Mouse (Mus musculus): ENCODE data around the gene Ugt1a2. TPM values are rescaled to one million over a fixed set of nuclear protein-coding genes. Genes with fewer than 3 reads are reported as not detected.
"Not testable (repeated sequence)": the region's sequence is repeated elsewhere in the genome, so short reads cannot be mapped to it uniquely, and the experiment has no call there.

Ugt1a2 gene
- polyA plus RNA-seq, 1 experiment from 2014 or later, result 0.43 TPM

DNA sequence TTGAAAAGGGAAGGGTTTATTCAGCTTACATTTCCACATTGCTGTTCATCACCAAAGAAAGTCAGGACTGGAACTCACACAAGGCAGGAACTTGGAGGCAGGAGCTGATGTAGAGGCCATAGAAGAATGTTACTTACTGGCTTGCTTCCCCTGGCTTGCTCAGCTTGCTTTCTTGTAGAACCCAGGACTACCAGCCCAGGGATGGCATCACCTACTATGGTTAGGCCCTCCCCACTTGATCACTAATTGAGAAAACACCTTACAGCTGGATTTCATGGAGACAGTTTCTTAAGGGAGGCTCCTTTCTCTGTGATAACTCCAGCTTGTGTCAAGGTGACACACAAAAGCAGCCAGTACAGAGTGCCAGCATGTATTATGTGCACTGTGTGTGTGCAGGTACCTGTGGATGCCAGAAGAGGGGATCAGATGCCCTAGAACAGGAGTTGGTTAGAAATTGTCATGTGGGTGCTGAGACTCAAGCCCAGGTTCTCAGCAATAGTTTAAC lies 22.7 kb downstream of the Ugt1a2 start:
- H3K4me2 ChIP-seq (ENCODE audit: low read depth, low read length); H3K9ac ChIP-seq (ENCODE audit: low read length); H3K4me3 ChIP-seq (replicated peaks; ENCODE audit: low read length); H3K27ac ChIP-seq (ENCODE audit: low read length); ATAC-seq (ENCODE audit: insufficient read depth, low FRiP score); H3K27me3 ChIP-seq (ENCODE audit: control insufficient read depth, insufficient read depth, low read length); H3K4me1 ChIP-seq (ENCODE audit: control insufficient read depth, insufficient read depth, low read length); H3K36me3 ChIP-seq (ENCODE audit: control insufficient read depth, insufficient read depth, low read length): not testable (repeated sequence)
- peaks cover 25% of the 10 kb centered on the region for H3K9me3 ChIP-seq (replicated peaks; ENCODE audit: control insufficient read depth, low read length)

GRCm38 (mm10) chr1:88223591-88223990 lies 23.2 kb downstream of the Ugt1a2 start:
- Histone ChIP-seq H3K4me2 (ENCODE audit: low read depth, low read length) (no peak overlapping the region), H3K27me3 (ENCODE audit: control insufficient read depth, insufficient read depth, low read length) (no peaks in the 10 kb centered on the region), H3K36me3 (ENCODE audit: control insufficient read depth, insufficient read depth, low read length) (no peaks in the 10 kb centered on the region), H3K9me3 (replicated peaks; ENCODE audit: control insufficient read depth, low read length) (peaks cover 31% of the 10 kb centered on the region), H3K9ac (ENCODE audit: low read length) (no peak overlapping the region), H3K4me3 (replicated peaks; ENCODE audit: low read length) (no peak overlapping the region), H3K27ac (ENCODE audit: low read length) (no peak overlapping the region), H3K4me1 (ENCODE audit: control insufficient read depth, insufficient read depth, low read length) (no peaks in the 10 kb centered on the region)
- 53% methylated on average over 1 of the region's 1 CpGs for WGBS
- no peak for ATAC-seq (ENCODE audit: insufficient read depth, low FRiP score)

GRCm38 (mm10) chr1:88224029-88224776 lies 23.8 kb downstream of the Ugt1a2 start:
- H3K36me3 ChIP-seq (ENCODE audit: control insufficient read depth, insufficient read depth, low read length), result no peaks in the 10 kb centered on the region
- no peak for ATAC-seq (ENCODE audit: insufficient read depth, low FRiP score)
- no peak overlapping the region for H3K4me2 ChIP-seq (ENCODE audit: low read depth, low read length)
- H3K4me1 ChIP-seq (ENCODE audit: control insufficient read depth, insufficient read depth, low read length), result no peaks in the 10 kb centered on the region
- no peak overlapping the region for H3K4me3 ChIP-seq (replicated peaks; ENCODE audit: low read length)
- no peak overlapping the region for H3K27ac ChIP-seq (ENCODE audit: low read length)
- H3K9ac ChIP-seq (ENCODE audit: low read length), result no peak overlapping the region
- no peaks in the 10 kb centered on the region for H3K27me3 ChIP-seq (ENCODE audit: control insufficient read depth, insufficient read depth, low read length)
- WGBS, result 66% methylated on average over 2 of the region's 2 CpGs
- H3K9me3 ChIP-seq (replicated peaks; ENCODE audit: control insufficient read depth, low read length), result peaks cover 33% of the 10 kb centered on the region

DNA sequence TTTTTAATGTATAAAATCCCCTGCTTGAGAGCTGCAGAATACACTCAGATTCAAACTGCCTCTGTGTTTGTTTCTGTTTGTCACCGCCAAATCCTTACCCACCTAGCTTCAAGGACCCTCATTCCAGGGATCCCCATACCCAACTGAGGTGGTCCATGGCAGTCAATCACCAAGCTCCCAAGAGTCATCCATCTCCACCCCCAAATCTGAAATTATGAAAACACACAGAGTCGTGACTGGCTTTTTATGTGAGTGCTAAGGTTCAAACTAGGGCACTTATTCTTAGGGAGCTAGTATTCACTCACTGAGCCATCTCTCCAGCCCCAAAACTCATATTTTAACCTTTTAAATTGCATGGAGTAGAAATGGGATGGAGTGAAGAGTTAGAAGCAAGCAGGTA lies 24.9 kb downstream of the Ugt1a2 start:
- ATAC-seq (ENCODE audit: insufficient read depth, low FRiP score); H3K27ac ChIP-seq (ENCODE audit: low read length); H3K27me3 ChIP-seq (ENCODE audit: control insufficient read depth, insufficient read depth, low read length); H3K4me1 ChIP-seq (ENCODE audit: control insufficient read depth, insufficient read depth, low read length); H3K4me3 ChIP-seq (replicated peaks; ENCODE audit: low read length); H3K36me3 ChIP-seq (ENCODE audit: control insufficient read depth, insufficient read depth, low read length); H3K4me2 ChIP-seq (ENCODE audit: low read depth, low read length); H3K9ac ChIP-seq (ENCODE audit: low read length): not testable (repeated sequence)
- WGBS, result 44% methylated on average over 2 of the region's 2 CpGs
- H3K9me3 ChIP-seq (replicated peaks; ENCODE audit: control insufficient read depth, low read length), result peaks cover 42% of the 10 kb centered on the region

GRCm38 (mm10) chr1:88225741-88226140 lies 25.3 kb downstream of the Ugt1a2 start:
- H3K9ac ChIP-seq (ENCODE audit: low read length), result no peak overlapping the region
- H3K4me1 ChIP-seq (ENCODE audit: control insufficient read depth, insufficient read depth, low read length), result no peaks in the 10 kb centered on the region
- no peak overlapping the region for H3K27ac ChIP-seq (ENCODE audit: low read length)
- peaks cover 46% of the 10 kb centered on the region for H3K9me3 ChIP-seq (replicated peaks; ENCODE audit: control insufficient read depth, low read length)
- no peak overlapping the region for H3K4me2 ChIP-seq (ENCODE audit: low read depth, low read length)
- H3K36me3 ChIP-seq (ENCODE audit: control insufficient read depth, insufficient read depth, low read length), result no peaks in the 10 kb centered on the region
- no peak for ATAC-seq (ENCODE audit: insufficient read depth, low FRiP score)
- no peak overlapping the region for H3K4me3 ChIP-seq (replicated peaks; ENCODE audit: low read length)
- no peaks in the 10 kb centered on the region for H3K27me3 ChIP-seq (ENCODE audit: control insufficient read depth, insufficient read depth, low read length)

- Histone ChIP-seq H3K4me1 (ENCODE audit: control insufficient read depth, insufficient read depth, low read length) (no peaks in the 10 kb centered on the region), H3K27ac (ENCODE audit: low read length) (no peak within 1 kb of the TSS), H3K4me3 (replicated peaks; ENCODE audit: low read length) (no peak within 1 kb of the TSS), H3K9me3 (replicated peaks; ENCODE audit: control insufficient read depth, low read length) (peaks cover 56% of the 10 kb centered on the region), H3K9ac (ENCODE audit: low read length) (no peak within 1 kb of the TSS), H3K36me3 (ENCODE audit: control insufficient read depth, insufficient read depth, low read length) (no peaks in the 10 kb centered on the region), H3K27me3 (ENCODE audit: control insufficient read depth, insufficient read depth, low read length) (no peaks in the 10 kb centered on the region), H3K4me2 (ENCODE audit: low read depth, low read length) (no peak within 1 kb of the TSS)
- ATAC-seq (ENCODE audit: insufficient read depth, low FRiP score), result no peak
- 51% methylated on average over 5 of the region's 5 CpGs for WGBS
Observed at GRCm38 (mm10) chr1:88226670-88227379, 26.4 kb downstream of the Ugt1a2 start, which contains the start of gene Mroh2a. Gene Mroh2a, plus strand, starts transcription at chr1:88226986.

DNA sequence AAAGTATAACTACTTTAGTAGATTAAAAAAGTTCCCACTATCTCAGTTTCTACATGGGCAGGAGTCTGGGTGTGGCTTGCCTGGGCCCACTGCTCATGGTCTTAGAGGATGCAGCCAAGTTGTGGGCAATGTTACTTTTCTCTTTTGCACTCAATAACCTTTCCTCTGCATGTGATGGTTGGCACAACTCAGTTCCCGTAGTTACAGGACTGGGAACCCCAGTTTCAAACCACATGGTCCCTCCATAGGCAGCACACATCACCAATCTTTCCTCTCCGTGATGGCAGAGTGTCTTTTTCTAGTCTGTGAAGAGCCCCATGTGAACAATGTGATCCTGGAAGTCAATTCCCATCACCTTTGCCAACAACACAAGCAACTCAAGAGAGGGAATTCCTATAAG lies 27.1 kb downstream of the Ugt1a2 start:
- WGBS, result 55% methylated on average over 2 of the region's 2 CpGs
- Histone ChIP-seq H3K27ac (ENCODE audit: low read length) (no peak overlapping the region), H3K9me3 (replicated peaks; ENCODE audit: control insufficient read depth, low read length) (peaks cover 61% of the 10 kb centered on the region), H3K4me2 (ENCODE audit: low read depth, low read length) (no peak overlapping the region), H3K27me3 (ENCODE audit: control insufficient read depth, insufficient read depth, low read length) (no peaks in the 10 kb centered on the region), H3K9ac (ENCODE audit: low read length) (no peak overlapping the region), H3K36me3 (ENCODE audit: control insufficient read depth, insufficient read depth, low read length) (no peaks in the 10 kb centered on the region), H3K4me1 (ENCODE audit: control insufficient read depth, insufficient read depth, low read length) (no peaks in the 10 kb centered on the region), H3K4me3 (replicated peaks; ENCODE audit: low read length) (no peak overlapping the region)
- no peak for ATAC-seq (ENCODE audit: insufficient read depth, low FRiP score)

DNA sequence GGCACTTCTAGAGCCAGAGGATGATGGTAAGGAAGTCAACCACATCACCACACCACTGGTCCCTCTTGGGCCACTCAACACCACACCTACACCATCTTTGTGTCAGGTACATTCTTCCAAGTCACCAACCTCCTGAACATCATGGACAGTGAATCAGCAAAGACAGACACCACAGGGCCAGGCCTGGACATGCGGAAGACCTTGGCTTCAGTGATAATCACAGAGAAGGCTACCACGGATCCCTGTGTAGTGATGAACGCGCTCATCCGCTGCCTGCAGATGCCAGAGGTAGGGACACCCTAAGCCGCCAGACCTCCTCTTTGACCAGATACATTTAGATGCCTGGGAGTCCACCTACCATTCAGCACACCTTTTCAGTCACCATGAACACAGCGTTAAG lies 27.7 kb downstream of the Ugt1a2 start:
- Histone ChIP-seq H3K36me3 (ENCODE audit: control insufficient read depth, insufficient read depth, low read length) (no peaks in the 10 kb centered on the region), H3K4me2 (ENCODE audit: low read depth, low read length) (no peak overlapping the region), H3K9me3 (replicated peaks; ENCODE audit: control insufficient read depth, low read length) (peaks cover 63% of the 10 kb centered on the region), H3K27me3 (ENCODE audit: control insufficient read depth, insufficient read depth, low read length) (no peaks in the 10 kb centered on the region), H3K27ac (ENCODE audit: low read length) (no peak overlapping the region), H3K4me1 (ENCODE audit: control insufficient read depth, insufficient read depth, low read length) (no peaks in the 10 kb centered on the region), H3K4me3 (replicated peaks; ENCODE audit: low read length) (no peak overlapping the region), H3K9ac (ENCODE audit: low read length) (no peak overlapping the region)
- ATAC-seq (ENCODE audit: insufficient read depth, low FRiP score), result no peak
- WGBS, result 69% methylated on average over 7 of the region's 7 CpGs

DNA sequence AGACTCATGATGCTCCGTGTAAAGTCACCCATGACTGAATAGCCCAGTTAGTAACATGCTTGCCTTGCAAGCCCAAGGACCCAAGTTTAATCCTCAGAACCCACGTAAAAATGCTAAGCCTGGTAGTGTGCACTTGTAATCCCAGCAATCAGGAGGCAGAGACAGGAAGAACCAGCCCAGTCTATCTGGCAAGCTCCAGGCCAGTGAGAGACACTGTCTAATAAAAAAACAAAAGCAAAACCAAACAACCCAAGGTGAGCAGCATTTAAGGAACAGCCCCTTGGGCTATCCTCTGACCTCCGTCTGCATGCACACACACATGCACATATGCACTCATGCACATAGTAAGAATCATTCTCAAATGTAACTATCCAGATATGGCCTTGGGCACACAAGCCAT lies 29.2 kb downstream of the Ugt1a2 start:
- H3K4me1 ChIP-seq (ENCODE audit: control insufficient read depth, insufficient read depth, low read length), result no peaks in the 10 kb centered on the region
- H3K27ac ChIP-seq (ENCODE audit: low read length), result no peak overlapping the region
- peaks cover 76% of the 10 kb centered on the region for H3K9me3 ChIP-seq (replicated peaks; ENCODE audit: control insufficient read depth, low read length)
- H3K4me2 ChIP-seq (ENCODE audit: low read depth, low read length), result no peak overlapping the region
- H3K4me3 ChIP-seq (replicated peaks; ENCODE audit: low read length), result no peak overlapping the region
- no peaks in the 10 kb centered on the region for H3K27me3 ChIP-seq (ENCODE audit: control insufficient read depth, insufficient read depth, low read length)
- no peaks in the 10 kb centered on the region for H3K36me3 ChIP-seq (ENCODE audit: control insufficient read depth, insufficient read depth, low read length)
- 73% methylated on average over 3 of the region's 3 CpGs for WGBS
- no peak overlapping the region for H3K9ac ChIP-seq (ENCODE audit: low read length)
- no peak for ATAC-seq (ENCODE audit: insufficient read depth, low FRiP score)
